Mouse (Mus musculus) embryonic facial prominence, embryonic 15.5 days (tissue): Measurements from ENCODE around the gene Tnfaip2. TPM values are rescaled to one million over a fixed set of nuclear protein-coding genes. Genes with fewer than 3 reads are reported as not detected.
A peak's percentile ranks its signal among the peaks of the same experiment; 100 is the strongest.

ENCODE experiments used
- ATAC-seq: fragments of 200-750 bp; cut with Nextera tagmentation; 2 replicates; pipeline ENCODE4 v1.8.0; 2017; ENCODE audit warnings: low read depth, moderate TSS enrichment; ENCODE audit not compliant: insufficient number of reproducible peaks, low FRiP score, low TSS enrichment
- H3K27ac ChIP-seq: fragments of 300-500 bp; sonication (generic); replicated peaks from 2 replicates; pipeline ENCODE4 v1.5.1; 2015; ENCODE audit warnings: mild to moderate bottlenecking, inconsistent platforms
- H3K27me3 ChIP-seq: fragments of 300-500 bp; sonication (generic); 2 replicates; pipeline ENCODE4 v1.6.1; 2015; ENCODE audit warnings: inconsistent platforms
- H3K36me3 ChIP-seq: fragments of 300-500 bp; sonication (generic); 2 replicates; pipeline ENCODE4 v1.6.1; 2015; ENCODE audit warnings: mild to moderate bottlenecking, inconsistent platforms
- H3K4me1 ChIP-seq: fragments of 300-500 bp; sonication (generic); 2 replicates; pipeline ENCODE4 v1.6.1; 2015; ENCODE audit warnings: inconsistent platforms
- H3K4me2 ChIP-seq: fragments of 300-500 bp; sonication (generic); replicated peaks from 2 replicates; pipeline ENCODE4 v1.6.1; 2015; ENCODE audit warnings: mild to moderate bottlenecking, inconsistent platforms
- H3K4me3 ChIP-seq: fragments of 300-500 bp; sonication (generic); replicated peaks from 2 replicates; pipeline ENCODE4 v1.5.1; 2015; ENCODE audit warnings: mild to moderate bottlenecking, inconsistent platforms
- H3K9ac ChIP-seq: fragments of 300-500 bp; sonication (generic); 2 replicates; pipeline ENCODE4 v1.6.1; 2015; ENCODE audit warnings: inconsistent platforms
- H3K9me3 ChIP-seq: fragments of 300-500 bp; sonication (generic); replicated peaks from 2 replicates; pipeline ENCODE4 v1.6.1; 2016; ENCODE audit warnings: inconsistent platforms
- whole genome bisulfite sequencing: fragments of 180-500 bp; shearing (Covaris S2); methylation state at CpG from one replicate; pipeline ENCODE4 v1.1.7; 2015; 5-methylcytosine and 5-hydroxymethylcytosine counted together
- polyA plus RNA-seq: library from polyadenylated mRNA; unstranded; fragments of >200 nt; fragmentation: Nextera tagmentation; extraction: Ambion mirVana; gene quantifications from 2 replicates; pipeline ENCODE4 v1.2.1, GENCODE M21; 2015

Tnfaip2 gene
- polyA plus RNA-seq, 1 experiment from 2014 or later, result 17.6 TPM

GRCm38 (mm10) chr12:111463570-111463969 lies 21.3 kb downstream of the Tnfaip2 start:
- Histone ChIP-seq H3K4me3 (no peak overlapping the region), H3K4me2 (no peak overlapping the region), H3K36me3 (no peaks in the 10 kb centered on the region), H3K4me1 (peaks cover 15% of the 10 kb centered on the region; the same call in 1 of the 2 replicates), H3K27ac (no peak overlapping the region), H3K9me3 (no peaks in the 10 kb centered on the region), H3K27me3 (0 out of 2 replicates have a peak, but pooled peaks cover 3% of the 10 kb centered on the region), H3K9ac (no peak overlapping the region)
- WGBS, result 69% methylated on average over 7 of the region's 7 CpGs
- ATAC-seq, result no peak

GRCm38 (mm10) chr12:111466369-111466768 lies 24.1 kb downstream of the Tnfaip2 start:
- Histone ChIP-seq H3K4me1 (peaks cover 13% of the 10 kb centered on the region; the same call in 1 of the 2 replicates), H3K9ac (no peak overlapping the region), H3K4me2 (no peak overlapping the region), H3K27ac (no peak overlapping the region), H3K9me3 (no peaks in the 10 kb centered on the region), H3K36me3 (no peaks in the 10 kb centered on the region), H3K4me3 (no peak overlapping the region), H3K27me3 (no peaks in the 10 kb centered on the region)
- no peak for ATAC-seq
- WGBS, result 93% methylated on average over 3 of the region's 3 CpGs

- ATAC-seq, result no peak
- H3K4me1 ChIP-seq, result 0 out of 2 replicates have a peak, but pooled peaks cover 8% of the 10 kb centered on the region
Observed at GRCm38 (mm10) chr12:111468206-111468605, 25.9 kb downstream of the Tnfaip2 start.

GRCm38 (mm10) chr12:111469507-111469906 lies 27.2 kb downstream of the Tnfaip2 start:
- H3K27ac ChIP-seq, result no peak overlapping the region
- H3K27me3 ChIP-seq, result no peaks in the 10 kb centered on the region
- ATAC-seq, result no peak
- peaks cover 2% of the 10 kb centered on the region for H3K4me1 ChIP-seq
- no peak overlapping the region for H3K9ac ChIP-seq
- H3K9me3 ChIP-seq, result no peaks in the 10 kb centered on the region
- H3K36me3 ChIP-seq, result no peaks in the 10 kb centered on the region
- H3K4me2 ChIP-seq, result no peak overlapping the region
- WGBS, result 7% methylated on average over 8 of the region's 8 CpGs
- no peak overlapping the region for H3K4me3 ChIP-seq

More at GRCm38 (mm10) chr12:111468206-111468605, 25.9 kb downstream of the Tnfaip2 start:
- no peak overlapping the region for H3K9ac ChIP-seq
- H3K4me3 ChIP-seq, result no peak overlapping the region
- H3K4me2 ChIP-seq, result no peak overlapping the region
- no peaks in the 10 kb centered on the region for H3K27me3 ChIP-seq
- H3K36me3 ChIP-seq, result no peaks in the 10 kb centered on the region
- no peaks in the 10 kb centered on the region for H3K9me3 ChIP-seq
- 68% methylated on average over 7 of the region's 7 CpGs for WGBS
- H3K27ac ChIP-seq, result no peak overlapping the region

- 50% methylated on average over 1 of the region's 1 CpGs for WGBS
- H3K4me2 ChIP-seq, result no peak overlapping the region
- H3K4me1 ChIP-seq, result peaks cover 13% of the 10 kb centered on the region
- H3K27me3 ChIP-seq, result no peaks in the 10 kb centered on the region
- no peak overlapping the region for H3K4me3 ChIP-seq
- no peaks in the 10 kb centered on the region for H3K36me3 ChIP-seq
- no peak overlapping the region for H3K9ac ChIP-seq
- no peak for ATAC-seq
- H3K9me3 ChIP-seq, result no peaks in the 10 kb centered on the region
- no peak overlapping the region for H3K27ac ChIP-seq
Observed at GRCm38 (mm10) chr12:111471119-111471518, 28.9 kb downstream of the Tnfaip2 start.

GRCm38 (mm10) chr12:111471721-111472120 lies 29.5 kb downstream of the Tnfaip2 start:
- H3K27me3 ChIP-seq, result no peaks in the 10 kb centered on the region
- no peak overlapping the region for H3K4me3 ChIP-seq
- ATAC-seq, result no peak
- H3K4me2 ChIP-seq, result no peak overlapping the region
- 84% methylated on average over 3 of the region's 3 CpGs for WGBS
- H3K9ac ChIP-seq, result no peak overlapping the region
- peaks cover 13% of the 10 kb centered on the region for H3K4me1 ChIP-seq
- H3K27ac ChIP-seq, result no peak overlapping the region
- no peaks in the 10 kb centered on the region for H3K9me3 ChIP-seq
- no peaks in the 10 kb centered on the region for H3K36me3 ChIP-seq

- Histone ChIP-seq H3K27ac (no peak overlapping the region), H3K4me3 (no peak overlapping the region), H3K4me2 (no peak overlapping the region), H3K9ac (no peak overlapping the region), H3K4me1 (peaks cover 13% of the 10 kb centered on the region), H3K36me3 (no peaks in the 10 kb centered on the region), H3K9me3 (0 out of 2 replicates have a peak, but pooled peaks cover 4% of the 10 kb centered on the region), H3K27me3 (no peaks in the 10 kb centered on the region)
- ATAC-seq, result no peak
- 58% methylated on average over 5 of the region's 5 CpGs for WGBS
Observed at GRCm38 (mm10) chr12:111472886-111473285, 30.6 kb downstream of the Tnfaip2 start.

- Histone ChIP-seq H3K9ac (no peak overlapping the region), H3K36me3 (no peaks in the 10 kb centered on the region), H3K4me2 (no peak overlapping the region), H3K4me3 (no peak overlapping the region), H3K9me3 (0 out of 2 replicates have a peak, but pooled peaks cover 4% of the 10 kb centered on the region), H3K4me1 (peaks cover 13% of the 10 kb centered on the region), H3K27ac (no peak overlapping the region), H3K27me3 (no peaks in the 10 kb centered on the region)
- 95% methylated on average over 3 of the region's 3 CpGs for WGBS
- ATAC-seq, result peak; percentile 45; the same call in 1 of the 2 replicates
Observed at GRCm38 (mm10) chr12:111474384-111474783, 32.1 kb downstream of the Tnfaip2 start.

DNA sequence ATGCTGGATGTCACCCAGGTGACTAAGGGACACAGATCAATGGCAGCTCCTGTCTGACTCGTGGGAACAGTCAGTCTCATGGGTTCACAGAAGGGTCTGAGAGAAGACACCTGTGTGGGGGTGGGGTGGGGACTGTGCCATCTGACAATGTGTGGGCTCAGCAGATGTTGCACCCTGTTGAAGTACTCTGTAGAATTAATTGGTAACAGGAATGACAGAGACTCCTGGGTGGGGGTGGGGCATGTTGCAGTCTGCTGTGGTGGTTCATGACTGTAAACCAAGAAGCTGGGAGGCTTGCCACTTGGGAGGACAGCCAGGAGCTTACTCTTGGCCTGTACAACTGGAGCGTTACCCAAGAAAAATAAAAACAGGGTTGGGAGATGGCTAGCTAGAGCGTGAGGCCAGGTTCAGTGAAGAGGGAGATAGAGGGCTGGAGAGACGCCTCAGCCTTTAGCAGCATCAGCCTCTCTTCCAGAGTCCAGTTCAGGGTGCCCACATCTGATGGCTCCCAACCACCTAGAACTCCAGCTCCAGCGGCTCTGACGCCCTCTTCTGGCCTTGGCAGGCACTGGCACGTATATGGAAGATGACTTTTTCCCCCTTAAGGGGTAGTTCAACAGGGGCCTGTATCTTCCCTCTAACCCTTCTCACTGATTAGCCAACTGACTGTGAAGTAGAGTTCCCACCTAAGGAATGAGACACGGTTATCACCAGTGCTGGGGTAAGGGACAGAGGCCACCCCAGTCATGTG lies 32.8 kb downstream of the Tnfaip2 start:
- H3K27me3 ChIP-seq, result no peaks in the 10 kb centered on the region
- H3K4me3 ChIP-seq, result no peak overlapping the region
- H3K27ac ChIP-seq, result 0 out of 2 replicates have a peak overlapping the region, but pooled peaks have one; percentile 51
- 34% methylated on average over 8 of the region's 8 CpGs for WGBS
- no peak overlapping the region for H3K4me2 ChIP-seq
- peaks cover 13% of the 10 kb centered on the region for H3K4me1 ChIP-seq
- ATAC-seq, result peak; percentile 78
- 0 out of 2 replicates have a peak, but pooled peaks cover 4% of the 10 kb centered on the region for H3K9me3 ChIP-seq
- H3K36me3 ChIP-seq, result no peaks in the 10 kb centered on the region
- H3K9ac ChIP-seq, result no peak overlapping the region

- 0 out of 2 replicates have a peak, but pooled peaks cover 4% of the 10 kb centered on the region for H3K9me3 ChIP-seq
- H3K36me3 ChIP-seq, result no peaks in the 10 kb centered on the region
- no peak overlapping the region for H3K4me2 ChIP-seq
- no peaks in the 10 kb centered on the region for H3K27me3 ChIP-seq
- ATAC-seq, result no peak
- no peak overlapping the region for H3K4me3 ChIP-seq
- H3K9ac ChIP-seq, result no peak overlapping the region
- H3K27ac ChIP-seq, result no peak overlapping the region
- 37% methylated on average over 5 of the region's 5 CpGs for WGBS
- peaks cover 13% of the 10 kb centered on the region for H3K4me1 ChIP-seq
Observed at GRCm38 (mm10) chr12:111478924-111479323, 36.7 kb downstream of the Tnfaip2 start.

DNA sequence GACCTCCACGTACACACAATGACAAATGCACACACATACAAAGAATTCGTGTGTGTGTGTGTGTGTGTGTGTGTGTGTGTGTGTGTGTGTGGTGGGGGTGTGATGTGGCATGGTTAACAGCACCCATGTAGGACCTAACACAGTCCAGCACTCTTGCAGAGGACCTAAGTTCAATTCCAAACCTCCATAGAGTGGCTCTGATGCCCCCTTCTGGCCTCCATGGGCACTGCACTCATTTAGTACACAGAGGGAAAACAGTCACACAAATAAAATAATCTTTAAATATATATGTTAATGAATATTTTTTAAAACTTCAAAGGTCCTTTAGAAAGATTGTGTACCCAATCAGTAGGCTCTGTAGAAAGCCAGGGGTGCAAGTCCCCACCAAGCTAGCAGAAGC lies 37.6 kb downstream of the Tnfaip2 start:
- H3K27me3 ChIP-seq, result peaks cover 9% of the 10 kb centered on the region
- no peak overlapping the region for H3K27ac ChIP-seq
- H3K9me3 ChIP-seq, result 0 out of 2 replicates have a peak, but pooled peaks cover 4% of the 10 kb centered on the region
- H3K4me2 ChIP-seq, result no peak overlapping the region
- H3K36me3 ChIP-seq, result no peaks in the 10 kb centered on the region
- WGBS, result 55% methylated on average over 2 of the region's 2 CpGs
- no peak overlapping the region for H3K9ac ChIP-seq
- no peak overlapping the region for H3K4me3 ChIP-seq
- no peak for ATAC-seq
- peaks cover 9% of the 10 kb centered on the region for H3K4me1 ChIP-seq
